Mouse (Mus musculus) spleen, adult 18-20 months (tissue): Measurements from ENCODE around the gene Il20.
A peak's percentile ranks its signal among the peaks of the same experiment; 100 is the strongest.

Experiments
- DNase-seq, 2 experiments: peaks; one replicate each; pipeline ENCODE4 v3.0.0; 2022; ENCODE audit warnings: mixed read lengths in 2 of 2

The Il20 gene

DNA sequence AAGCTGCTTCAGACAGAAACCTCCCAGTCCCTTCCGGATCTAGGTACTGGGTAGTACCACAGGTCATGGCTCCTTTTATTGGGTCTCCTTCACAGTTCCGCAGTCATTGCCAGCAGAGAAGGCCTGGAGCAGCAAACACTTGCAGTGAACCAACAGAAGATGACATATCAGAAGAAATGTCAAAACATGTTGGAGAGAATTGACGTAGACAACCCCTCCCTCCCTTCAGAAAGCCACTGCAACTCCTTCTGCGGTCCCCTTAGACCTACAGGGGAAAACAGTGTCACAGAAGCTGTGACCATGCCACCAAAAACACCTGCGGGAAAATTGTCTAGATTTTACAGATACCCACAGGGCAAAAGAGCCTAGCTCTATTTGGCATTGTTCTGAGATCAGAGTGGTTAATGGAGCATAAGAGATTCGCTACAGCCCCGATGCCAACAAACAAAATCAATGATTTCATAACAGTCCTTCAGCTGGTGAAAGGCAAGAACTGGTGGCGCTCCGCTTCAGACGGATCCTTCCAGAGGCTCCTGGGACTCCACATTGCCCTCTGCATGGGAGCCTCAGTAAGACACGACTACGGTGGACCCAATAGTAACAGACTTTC, at the start of gene Il20:
Il20 (minus strand) TSS at position 51 of the 610 bp plus-strand sequence.
- DNase-seq = no peak

DNA sequence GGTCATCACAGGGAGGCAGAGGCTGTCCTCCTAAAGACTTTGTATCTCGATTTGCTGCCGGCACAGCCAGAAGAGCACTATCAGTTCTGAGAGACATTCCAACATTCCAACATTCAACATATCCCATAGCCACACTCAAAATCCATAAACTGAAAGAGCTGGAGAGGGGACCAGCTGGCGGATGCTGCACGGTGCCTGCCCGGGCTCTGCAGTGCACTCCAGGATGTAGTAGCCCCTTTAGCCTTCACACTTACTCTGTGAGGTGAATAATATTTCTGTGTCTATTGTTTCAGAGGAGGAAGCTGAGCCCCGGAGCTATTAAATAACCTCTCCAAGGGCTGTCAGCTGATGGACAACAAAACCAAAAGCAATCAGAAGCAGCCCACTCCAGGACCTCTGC, 35.7 kb upstream of the Il20 start:
- no peak for DNase-seq

DNA sequence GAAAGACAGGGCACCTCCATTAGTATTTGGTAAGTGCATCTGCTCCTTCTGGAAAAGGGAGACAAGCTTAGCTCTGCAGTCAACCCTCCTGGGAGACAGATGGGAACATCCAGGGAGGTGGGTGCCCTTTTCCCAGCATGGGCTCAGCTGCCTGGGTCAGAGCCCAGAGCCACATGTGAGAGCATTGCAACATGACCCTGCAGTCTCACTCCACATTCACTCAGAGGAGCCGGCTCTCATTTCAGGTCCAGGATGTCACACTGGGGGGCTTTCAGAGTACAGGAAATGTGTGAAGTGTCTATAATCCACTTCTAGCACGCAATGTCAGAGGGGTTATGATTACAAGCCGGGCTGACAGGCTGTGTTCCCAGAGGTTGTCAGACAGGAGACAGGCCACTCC, 30.6 kb upstream of the Il20 start:
- DNase-seq = no peak

GRCm38 (mm10) chr1:130940065-130940687, 28.9 kb upstream of the Il20 start, which contains the start of gene Il19:
Gene Il19 (minus strand): TSS chr1:130940115.
- no peak for DNase-seq

- DNase-seq = no peak
Observed at GRCm38 (mm10) chr1:130938192-130938591, 26.9 kb upstream of the Il20 start.

GRCm38 (mm10) chr1:130937170-130937569, 25.9 kb upstream of the Il20 start:
- DNase-seq = no peak

DNA sequence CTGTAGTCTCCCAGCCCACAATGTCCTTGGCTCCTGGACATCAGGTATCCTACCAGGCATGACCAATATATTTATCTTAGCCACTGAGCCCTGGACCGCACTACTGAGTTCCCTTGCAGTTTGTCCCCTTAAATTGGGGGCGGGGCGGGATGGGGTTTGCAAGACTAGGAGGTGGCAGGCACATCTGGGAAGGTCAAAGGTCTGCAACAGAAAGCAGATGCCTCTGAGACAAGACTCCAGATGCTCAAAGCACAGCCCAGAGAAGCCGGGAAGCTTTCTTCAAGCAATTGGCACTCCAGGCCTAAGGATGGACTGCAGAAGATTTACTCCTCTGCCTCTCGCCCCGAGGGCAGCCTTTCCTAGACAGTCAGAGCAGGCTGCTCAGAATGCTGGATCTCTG, 25.1 kb upstream of the Il20 start:
- no peak for DNase-seq

GRCm38 (mm10) chr1:130926484-130926883, 15.2 kb upstream of the Il20 start:
- peak in 1 of 2 experiments; percentile 51 for DNase-seq

DNA sequence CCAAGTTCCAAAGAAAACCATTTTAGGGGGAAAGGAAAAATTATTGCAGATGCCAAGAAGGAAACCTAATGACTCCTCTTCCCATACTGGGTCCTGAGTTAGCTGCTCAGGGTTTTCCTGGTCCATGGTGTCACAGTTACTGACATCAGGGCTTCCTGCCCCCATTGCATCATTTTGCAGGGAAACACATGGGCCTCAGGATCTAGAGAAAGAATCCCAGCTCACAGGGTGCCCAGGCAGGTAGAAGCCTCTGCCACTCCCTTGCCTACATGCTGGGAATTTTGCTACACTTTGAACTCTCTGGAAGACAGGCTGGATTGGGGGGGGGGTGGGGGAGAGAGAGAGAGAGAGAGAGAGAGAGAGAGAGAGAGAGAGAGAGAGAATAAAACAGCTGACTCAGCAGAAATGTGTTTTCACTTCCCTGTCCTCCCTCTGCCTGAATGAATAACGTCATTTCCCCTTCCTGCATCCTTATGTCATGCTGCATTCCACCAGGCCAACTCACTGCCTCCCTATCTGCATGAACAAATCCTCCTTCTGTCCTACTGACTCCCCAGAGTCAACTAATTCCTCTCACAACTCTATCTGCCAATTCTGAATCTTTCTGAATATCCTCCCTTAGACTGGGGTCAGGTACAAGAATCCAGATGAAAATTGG, 7.2 kb upstream of the Il20 start:
- DNase-seq = no peak

- DNase-seq = no peak
Observed at GRCm38 (mm10) chr1:130902505-130902904, 8.7 kb downstream of the Il20 start.

- no peak for DNase-seq
Observed at GRCm38 (mm10) chr1:130894468-130894867, 16.8 kb downstream of the Il20 start.

- no peak for DNase-seq
Observed at GRCm38 (mm10) chr1:130893329-130894040, 17.8 kb downstream of the Il20 start.

- DNase-seq = no peak
Observed at GRCm38 (mm10) chr1:130892446-130892845, 18.8 kb downstream of the Il20 start.

- no peak for DNase-seq
Observed at GRCm38 (mm10) chr1:130887354-130887753, 23.9 kb downstream of the Il20 start, which contains the start of gene Il24. Gene Il24 (minus strand): TSS chr1:130887454.

DNA sequence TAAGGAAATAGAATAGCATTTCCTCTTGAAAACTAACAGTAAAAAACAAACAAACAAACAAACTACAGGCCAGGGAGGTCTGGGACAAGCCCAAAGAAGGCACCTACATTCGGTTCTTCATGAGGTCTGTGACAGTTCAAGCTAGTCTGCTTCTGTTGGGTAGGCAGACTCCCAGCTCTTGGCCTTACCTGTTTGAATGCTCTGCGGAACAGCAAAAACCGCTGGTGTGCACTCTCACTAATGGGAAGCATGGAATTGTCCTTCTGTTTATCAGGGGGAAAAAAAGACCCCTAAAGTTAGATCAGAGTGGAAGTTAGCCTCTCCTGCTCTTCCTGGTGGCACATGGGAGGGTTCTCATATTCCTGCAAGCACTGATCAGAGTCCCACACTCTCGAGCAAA, 28.1 kb downstream of the Il20 start:
- DNase-seq = no peak

DNA sequence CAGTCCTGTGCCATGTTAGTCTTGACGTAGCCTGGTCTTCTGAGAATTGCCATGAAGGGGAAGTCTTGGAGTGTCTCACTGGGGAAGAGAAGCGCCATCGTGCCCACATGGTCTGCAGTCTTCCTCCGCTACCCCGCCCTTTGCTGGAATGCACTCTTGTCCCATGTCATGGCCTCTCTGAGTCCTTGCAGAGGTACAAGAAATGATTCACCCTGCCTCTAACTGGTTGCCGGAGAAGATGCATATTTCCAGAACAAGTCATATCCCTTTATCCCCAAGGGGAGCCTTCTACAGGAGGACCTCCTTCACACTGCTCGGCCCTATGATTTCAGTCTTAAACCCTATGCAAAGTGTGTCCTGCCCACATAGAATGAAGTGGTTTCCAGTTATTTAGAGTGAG, 31.3 kb downstream of the Il20 start:
- DNase-seq = no peak

DNA sequence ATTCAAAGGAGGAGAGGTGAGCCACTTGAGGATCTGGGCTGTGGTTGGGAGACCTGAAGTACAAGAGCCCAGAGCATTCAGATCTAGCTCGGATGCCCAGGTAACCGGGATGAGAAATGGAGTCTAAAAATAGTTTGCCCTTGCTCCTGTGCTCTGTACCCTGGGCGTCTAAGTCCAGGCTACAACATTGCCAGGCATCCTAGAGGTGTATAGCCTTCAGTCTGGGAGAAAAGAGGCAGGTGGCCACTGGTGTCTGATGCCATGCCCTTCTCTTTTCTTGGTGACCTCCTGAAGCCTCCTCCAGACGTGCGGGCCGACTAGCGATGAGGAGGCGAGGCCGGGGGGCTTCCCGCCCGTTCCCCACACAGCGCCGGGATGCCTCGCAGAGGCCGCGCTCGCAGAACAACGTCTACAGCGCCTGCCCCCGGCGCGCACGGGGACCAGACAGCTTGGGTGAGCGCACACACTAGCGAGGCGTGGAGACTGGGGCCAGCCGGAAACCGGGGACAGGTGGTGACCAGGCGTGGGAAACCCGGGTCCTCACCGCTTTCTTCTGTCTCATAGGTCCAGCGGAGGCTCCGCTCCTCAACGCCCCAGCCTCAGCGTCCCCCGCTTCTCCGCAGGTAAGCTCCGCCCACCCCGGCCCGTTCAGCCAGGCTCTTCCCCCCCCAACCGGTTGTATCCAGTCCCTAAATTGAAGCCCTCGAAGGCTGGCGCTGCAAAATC, 33.2 kb downstream of the Il20 start:
- DNase-seq = peak; percentile 24 to 42

DNA sequence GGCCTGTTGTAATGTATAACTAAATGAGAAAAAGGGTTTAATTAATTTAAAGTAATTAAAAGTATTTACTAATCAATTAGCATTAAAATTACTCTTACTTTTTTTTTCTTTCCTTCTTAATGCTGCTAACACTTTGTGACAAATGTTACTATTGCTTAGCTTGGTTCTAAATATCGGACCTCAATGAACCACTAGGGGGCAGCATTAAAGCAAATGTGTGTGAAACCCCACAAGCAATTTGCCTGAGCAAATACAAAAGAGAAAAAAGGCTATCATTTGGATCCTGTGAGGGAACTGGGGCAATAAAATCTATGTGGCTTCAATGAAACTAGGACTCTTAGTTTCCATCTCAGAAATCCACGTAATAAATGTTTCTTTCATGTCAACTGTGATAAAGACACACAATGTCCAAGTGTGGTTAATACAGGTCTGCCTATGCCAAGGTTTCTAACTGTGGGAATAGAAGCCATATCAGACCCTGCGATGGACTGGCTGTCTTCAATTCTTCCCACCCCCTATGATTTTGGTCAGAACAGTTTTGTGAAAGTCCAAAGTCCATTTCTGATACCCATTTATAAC, 34.2 kb downstream of the Il20 start:
- DNase-seq = no peak

GRCm38 (mm10) chr1:130875910-130876309, 35.3 kb downstream of the Il20 start:
- no peak for DNase-seq

- no peak for DNase-seq
Observed at GRCm38 (mm10) chr1:130875139-130875538, 36.1 kb downstream of the Il20 start.

DNA sequence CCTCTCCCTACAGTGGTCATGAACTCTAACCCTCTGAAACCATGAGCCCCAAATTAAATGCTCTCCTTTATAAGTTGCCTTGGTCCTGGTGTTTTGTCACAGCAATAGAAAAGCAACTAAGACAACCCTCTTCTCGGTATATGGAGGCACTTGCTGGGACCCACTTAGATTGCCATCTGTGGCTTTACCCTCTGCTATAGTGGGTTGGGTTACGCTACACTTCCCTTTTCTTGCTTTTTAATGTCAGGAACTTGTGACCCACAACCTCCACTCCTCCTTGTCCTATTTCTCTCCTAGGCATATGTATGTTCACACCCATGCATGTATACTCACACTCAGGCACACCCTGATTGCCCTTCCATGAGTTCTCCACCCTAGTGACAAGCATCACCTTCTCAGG, 38.3 kb downstream of the Il20 start:
- DNase-seq = no peak

DNA sequence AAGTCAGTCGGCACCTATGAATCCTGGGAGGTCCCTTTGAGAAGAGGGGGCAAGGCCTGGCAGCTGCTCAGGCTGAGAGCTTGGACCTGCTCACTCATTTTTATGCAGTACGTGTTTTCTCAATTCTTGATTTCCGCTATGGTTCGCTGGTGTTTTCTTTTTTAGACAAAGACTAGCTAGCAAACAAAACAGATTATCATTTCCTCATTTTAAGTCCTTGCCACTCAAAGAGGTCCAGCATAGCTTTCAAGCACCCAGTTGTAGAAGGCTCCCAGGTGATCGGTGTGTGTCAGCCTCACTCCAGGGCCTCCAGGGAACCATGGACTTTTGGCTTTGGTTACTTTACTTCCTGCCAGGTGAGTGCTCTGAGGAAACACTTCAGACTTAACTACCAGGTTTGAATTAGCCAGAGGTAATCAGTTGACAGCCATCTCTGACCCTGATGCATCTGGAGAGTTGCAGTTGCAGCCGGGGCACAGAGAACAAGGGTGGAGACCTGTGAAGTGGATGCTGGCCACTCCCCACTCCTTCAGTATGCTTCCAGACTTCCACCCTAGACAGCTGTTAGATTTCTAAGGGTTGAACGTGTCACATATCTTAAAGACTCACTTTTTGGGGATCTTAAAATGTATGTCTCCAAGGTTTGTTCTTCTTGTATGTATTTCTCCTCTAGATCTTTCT, 45.6 kb downstream of the Il20 start, which contains the start of gene Fcmr:
Fcmr (plus strand) TSS at position 129 of the 681 bp plus-strand sequence.
- DNase-seq = peak; percentile 36 to 46
